Mouse (Mus musculus): ENCODE measurements around the gene Hexb.

DNA sequence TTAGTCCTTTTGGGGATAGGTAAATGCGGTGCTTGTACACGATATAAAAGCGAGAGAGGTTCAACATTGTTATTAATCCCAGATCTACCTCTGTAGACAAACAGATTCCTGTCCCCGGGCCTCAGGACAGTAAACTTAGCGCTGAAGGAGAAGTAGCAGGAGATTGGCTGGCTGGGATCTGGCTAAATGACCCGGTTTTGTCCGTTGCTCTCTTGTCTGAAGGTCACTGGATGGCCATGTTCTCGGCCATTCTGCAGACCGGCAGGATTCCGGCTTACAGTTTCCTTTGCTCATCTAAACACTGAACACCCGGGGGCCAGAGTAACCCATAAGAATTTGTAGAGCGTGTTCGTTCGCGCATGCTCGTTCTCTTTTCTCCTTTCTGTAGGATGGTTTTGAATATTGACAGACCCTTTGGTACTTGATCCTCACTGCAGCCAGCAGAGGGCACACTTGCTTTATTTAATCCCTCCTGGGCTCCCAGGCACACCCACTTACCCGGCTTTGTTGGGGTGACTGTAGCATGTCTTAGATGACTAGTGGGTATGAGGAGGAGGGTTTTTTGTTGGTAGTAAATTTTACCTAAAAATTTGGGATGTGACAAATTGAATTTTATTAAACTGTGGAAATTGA is 36.7 kb upstream of the Hexb start:
- TF ChIP-seq EP300 (IDR thresholded peaks at IDR 0.05; ENCODE audit: low read depth) (no peak), CTCF (IDR thresholded peaks at IDR 0.05; ENCODE audit: low read depth) (peak; percentile 72)

All from liver, embryonic 14.5 days (tissue).